Mouse (Mus musculus) olfactory bulb, adult 2 months (tissue): Measurements from ENCODE around the gene Usp54. TPM values are rescaled to one million over a fixed set of nuclear protein-coding genes. Genes with fewer than 3 reads are reported as not detected.
"Not testable (repeated sequence)": the region's sequence is repeated elsewhere in the genome, so short reads cannot be mapped to it uniquely, and the experiment has no call there.

Experiments
- H3K27ac ChIP-seq: fragments of 200-500 bp; 2 replicates; pipeline ENCODE4 v1.5.1; 2012; ENCODE audit warnings: low read depth, low read length; ENCODE audit not compliant: insufficient read depth
- H3K4me1 ChIP-seq: fragments of 200-500 bp; 2 replicates; pipeline ENCODE4 v1.6.1; 2012; ENCODE audit warnings: low read length; ENCODE audit not compliant: control insufficient read depth, insufficient read depth
- H3K4me3 ChIP-seq: fragments of 200-500 bp; 2 replicates; pipeline ENCODE4 v1.5.1; 2012; ENCODE audit warnings: mild to moderate bottlenecking, low read depth, low read length, moderate library complexity; ENCODE audit not compliant: insufficient read depth
- CTCF ChIP-seq: fragments of 200-500 bp; IDR thresholded peaks from 2 replicates; pipeline ENCODE4 v1.5.1; 2012; ENCODE audit warnings: low read depth, mild to moderate bottlenecking, low read length, moderate library complexity; ENCODE audit not compliant: insufficient read depth
- POLR2A ChIP-seq: fragments of 200-500 bp; IDR thresholded peaks from 2 replicates; pipeline ENCODE4 v1.6.1; 2012; ENCODE audit warnings: mild to moderate bottlenecking, low read depth, low read length, moderate library complexity; ENCODE audit not compliant: insufficient read depth
- WGBS: fragments of 180-500 bp; shearing (Covaris S2); methylation state at CpG from one replicate; pipeline ENCODE4 v1.1.7; 2018; 5-methylcytosine and 5-hydroxymethylcytosine counted together
- polyA plus RNA-seq: library from polyadenylated mRNA; stranded (reverse); fragments of >200 nt; gene quantifications from 2 replicates; pipeline ENCODE4 v1.2.4, GENCODE M21; 2012; ENCODE audit warnings: low replicate concordance; ENCODE audit not compliant: missing spikeins, insufficient read depth, insufficient read length

Usp54 gene
- polyA plus RNA-seq, 1 experiment = 58.6 TPM

GRCm38 (mm10) chr14:20607396-20608126 is 33.3 kb downstream of the Usp54 start:
- Histone ChIP-seq H3K27ac (peak overlapping the region; percentile 49; the same call in 1 of the 2 replicates), H3K4me3 (no peak overlapping the region), H3K4me1 (no peaks in the 10 kb centered on the region)
- 64% methylated on average over 9 of the region's 9 CpGs for WGBS
- no peak for TF ChIP-seq CTCF
- no peak for TF ChIP-seq POLR2A

- H3K27ac ChIP-seq = no peak overlapping the region
- H3K4me1 ChIP-seq = no peaks in the 10 kb centered on the region
- 90% methylated on average over 1 of the region's 1 CpGs for whole genome bisulfite sequencing
- no peak overlapping the region for H3K4me3 ChIP-seq
- no peak for TF ChIP-seq CTCF
Measured at GRCm38 (mm10) chr14:20601287-20601686, 39.6 kb downstream of the Usp54 start.

- no peak overlapping the region for H3K27ac ChIP-seq
- 73% methylated on average over 2 of the region's 2 CpGs for WGBS
- TF ChIP-seq CTCF = no peak
- TF ChIP-seq POLR2A = no peak
- H3K4me1 ChIP-seq = peaks cover 3% of the 10 kb centered on the region
- H3K4me3 ChIP-seq = no peak overlapping the region
Measured at GRCm38 (mm10) chr14:20600203-20600602, 40.7 kb downstream of the Usp54 start.

GRCm38 (mm10) chr14:20599542-20599941 is 41.3 kb downstream of the Usp54 start:
- H3K4me3 ChIP-seq = no peak overlapping the region
- TF ChIP-seq CTCF = no peak
- TF ChIP-seq POLR2A = no peak
- WGBS = 82% methylated on average over 2 of the region's 2 CpGs
- H3K27ac ChIP-seq = no peak overlapping the region
- H3K4me1 ChIP-seq = peaks cover 3% of the 10 kb centered on the region

- peak overlapping the region; percentile 75 for H3K27ac ChIP-seq
- 19% methylated on average over 3 of the region's 3 CpGs for WGBS
- TF ChIP-seq POLR2A = no peak
- no peak for TF ChIP-seq CTCF
- H3K4me3 ChIP-seq = no peak overlapping the region
- H3K4me1 ChIP-seq = peaks cover 3% of the 10 kb centered on the region
Measured at GRCm38 (mm10) chr14:20595781-20596180, 45.1 kb downstream of the Usp54 start.

- Histone ChIP-seq H3K4me3 (no peak overlapping the region), H3K4me1 (no peaks in the 10 kb centered on the region), H3K27ac (no peak overlapping the region)
- WGBS = 93% methylated on average over 5 of the region's 5 CpGs
- TF ChIP-seq POLR2A (no peak), CTCF (no peak)
Measured at GRCm38 (mm10) chr14:20587458-20587857, 53.4 kb downstream of the Usp54 start.

- TF ChIP-seq POLR2A = no peak
- TF ChIP-seq CTCF = no peak
- 66% methylated on average over 6 of the region's 6 CpGs for WGBS
- no peak overlapping the region for H3K4me3 ChIP-seq
- H3K4me1 ChIP-seq = no peaks in the 10 kb centered on the region
- no peak overlapping the region for H3K27ac ChIP-seq
Measured at GRCm38 (mm10) chr14:20578822-20579407, 61.9 kb downstream of the Usp54 start.

- no peak for TF ChIP-seq POLR2A
- no peak for TF ChIP-seq CTCF
- H3K4me1 ChIP-seq = no peaks in the 10 kb centered on the region
- no peak overlapping the region for H3K4me3 ChIP-seq
- no peak overlapping the region for H3K27ac ChIP-seq
- 42% methylated on average over 7 of the region's 7 CpGs for WGBS
Measured at GRCm38 (mm10) chr14:20576179-20576578, 64.7 kb downstream of the Usp54 start.

- H3K27ac ChIP-seq, H3K4me3 ChIP-seq, H3K4me1 ChIP-seq: not testable (repeated sequence)
- 91% methylated on average over 3 of the region's 3 CpGs for WGBS
Measured at GRCm38 (mm10) chr14:20573196-20573595, 67.7 kb downstream of the Usp54 start.
